ENCODE assay signal across 18 mouse cellular contexts in the genomic region with DNA sequence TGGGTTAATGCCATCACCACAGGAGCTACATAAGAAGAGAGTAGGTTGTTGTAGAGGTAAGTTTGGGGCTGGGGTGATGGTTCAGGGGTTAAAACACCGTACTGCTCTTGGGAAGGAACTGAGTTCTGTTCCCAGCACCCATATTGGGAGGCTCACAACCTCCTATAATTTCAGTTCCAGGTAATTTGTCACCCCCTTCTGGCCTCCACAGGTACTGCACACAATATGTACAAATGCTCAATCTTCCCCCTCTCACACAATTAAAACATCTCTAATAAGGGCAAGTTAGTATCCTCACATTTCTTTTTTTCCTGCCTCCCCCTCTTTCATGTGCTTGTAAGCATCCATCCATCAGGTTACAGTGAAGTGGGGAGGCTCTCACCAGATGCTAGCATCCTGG. TPM values are rescaled to one million over a fixed set of nuclear protein-coding genes. Genes with fewer than 3 reads are reported as not detected.
DNase-seq lines count a peak whose midpoint lies in the region; ATAC-seq and TF ChIP-seq lines count a peak whose summit lies in the region.
"Had no signal": no experiment of that assay in that cellular context is flagged by ENCODE, and none has a peak within 500 bp of the region (broad histone marks: within the 10 kb centered on the region; RNA-seq: fewer than 3 reads in every experiment).

No protein-coding gene starts in this region.

- no peaks in the 10 kb centered on the region for H3K9me3 ChIP-seq in liver, postnatal 0 days (ENCODE audit: low read length)
- H3K9me3 ChIP-seq in liver, embryonic 12.5 days (replicated peaks), result peaks cover 6% of the 10 kb centered on the region; the same call in 1 of the 2 replicates
- H3K9me3 ChIP-seq in E14TG2a.4 (ENCODE audit: low read length), result peaks cover 4% of the 10 kb centered on the region
- H3K9me3 ChIP-seq: midbrain, embryonic 13.5 days had no signal

- intact Hi-C loops in heart, postnatal 14 days (cut with DNase I), result no loop called here

- no peaks in the 10 kb centered on the region for H3K36me3 ChIP-seq in liver, postnatal 0 days (replicated peaks; ENCODE audit: insufficient read depth, low read length)
- H3K36me3 ChIP-seq in liver, embryonic 12.5 days, result no peaks in the 10 kb centered on the region
- H3K36me3 ChIP-seq in E14TG2a.4 (ENCODE audit: insufficient read depth, low read length), result no peaks in the 10 kb centered on the region
- H3K36me3 ChIP-seq: limb, embryonic 13.5 days; midbrain, embryonic 13.5 days had no signal

- H3K9ac ChIP-seq in liver, postnatal 0 days (replicated peaks), result no peak overlapping the region
- H3K9ac ChIP-seq in liver, embryonic 12.5 days, result no peak overlapping the region
- H3K9ac ChIP-seq: forebrain, embryonic 13.5 days; limb, embryonic 13.5 days; midbrain, embryonic 13.5 days had no signal

- H3K27ac ChIP-seq in liver, postnatal 0 days (ENCODE audit: low read depth), result no peak overlapping the region
- no peak overlapping the region for H3K27ac ChIP-seq in liver, embryonic 12.5 days
- H3K27ac ChIP-seq: forebrain, embryonic 13.5 days; limb, embryonic 13.5 days; midbrain, embryonic 13.5 days had no signal

- ATAC-seq in liver, postnatal 0 days, result no peak
- ATAC-seq in liver, embryonic 12.5 days, result no peak
- ATAC-seq: forebrain, embryonic 13.5 days; intestine, embryonic 16.5 days; midbrain, embryonic 13.5 days had no signal

- peak; percentile 14 for DNase-seq in heart, adult 11 months
- no peak for DNase-seq in heart, adult 9 months (ENCODE audit: low spot score in 2 of 2)
- no peak for DNase-seq in liver, postnatal 0 days
- peak; percentile 12 for DNase-seq in induced T-regulatory cell, adult 2 months (ENCODE audit: low read depth)
- DNase-seq in heart, postnatal 14 days, result no peak
- no peak for DNase-seq in adrenal gland, postnatal 25 days
- DNase-seq: cerebellum, postnatal 14 days; kidney, postnatal 14 days; layer of hippocampus, adult 9-11 months; lung, adult 2 months; thymus, adult 18-20 months had no signal

- no peak for TF ChIP-seq EP300 in liver, postnatal 0 days (IDR thresholded peaks at IDR 0.05; ENCODE audit: low read depth)

- no peak overlapping the region for H3K4me2 ChIP-seq in liver, postnatal 0 days (ENCODE audit: low read depth, low read length)
- H3K4me2 ChIP-seq in liver, embryonic 12.5 days, result no peak overlapping the region
- H3K4me2 ChIP-seq: forebrain, embryonic 13.5 days; limb, embryonic 13.5 days; midbrain, embryonic 13.5 days had no signal

- no peaks in the 10 kb centered on the region for H3K27me3 ChIP-seq in liver, postnatal 0 days (ENCODE audit: insufficient read depth, low read length)
- H3K27me3 ChIP-seq in liver, embryonic 12.5 days (replicated peaks), result no peaks in the 10 kb centered on the region
- no peaks in the 10 kb centered on the region for H3K27me3 ChIP-seq in E14TG2a.4 (ENCODE audit: insufficient read depth, low read length)
- H3K27me3 ChIP-seq: forebrain, embryonic 13.5 days; limb, embryonic 13.5 days; midbrain, embryonic 13.5 days had no signal

- 73% methylated on average over 1 of the region's 1 CpGs for WGBS in liver, postnatal 0 days (ENCODE audit: insufficient replicate concordance)
- 64% methylated on average over 1 of the region's 1 CpGs for WGBS in liver, embryonic 12.5 days (ENCODE audit: insufficient replicate concordance)

- H3K4me1 ChIP-seq in liver, postnatal 0 days (ENCODE audit: insufficient read depth), result no peaks in the 10 kb centered on the region
- no peaks in the 10 kb centered on the region for H3K4me1 ChIP-seq in liver, embryonic 12.5 days
- H3K4me1 ChIP-seq in E14TG2a.4 (replicated peaks; ENCODE audit: low read depth, low read length), result no peaks in the 10 kb centered on the region
- H3K4me1 ChIP-seq: forebrain, embryonic 13.5 days; limb, embryonic 13.5 days; midbrain, embryonic 13.5 days had no signal

- H3K4me3 ChIP-seq in liver, postnatal 0 days (ENCODE audit: low read depth, low read length), result no peak overlapping the region
- H3K4me3 ChIP-seq in liver, embryonic 12.5 days, result no peak overlapping the region
- no peak overlapping the region for H3K4me3 ChIP-seq in E14TG2a.4 (replicated peaks; ENCODE audit: low read length)
- H3K4me3 ChIP-seq: forebrain, embryonic 13.5 days; limb, embryonic 13.5 days; midbrain, embryonic 13.5 days; myocyte had no signal

- peak; percentile 44 for TF ChIP-seq CTCF in liver, postnatal 0 days (IDR thresholded peaks at IDR 0.05; ENCODE audit: low read depth)
- peak; percentile 65 for TF ChIP-seq CTCF in E14TG2a.4 (conservative IDR thresholded peaks at IDR 0.05; ENCODE audit: low read length)

RNA-seq across cellular contexts. Expression of a gene that starts 44.7 kb away (rescaled TPM):
- 0.47 and 0.57 TPM in 2 replicates for polyA plus RNA-seq in liver, postnatal 0 days (2015; fragmentation: Nextera tagmentation; extraction: Ambion mirVana)
- polyA plus RNA-seq in liver, embryonic 12.5 days (2016; fragmentation: Nextera tagmentation; extraction: Ambion mirVana), result 0.32 and 0.42 TPM in 2 replicates
- total RNA-seq in heart, postnatal 14 days (2021), result 1 to 10 TPM; 1.3 to 2.5 TPM
- 8.2 and 8.8 TPM in 2 replicates for total RNA-seq in adrenal gland, postnatal 25 days (2021)

Comparison
In these comparisons a context has a peak if more than half of its experiments do, and no peak if none do; other contexts are left out.
1. DNase-seq: peak in heart, adult 11 months (single experiment) and induced T-regulatory cell, adult 2 months (single experiment); none in heart, adult 9 months (0 of 2), liver, postnatal 0 days (single experiment), heart, postnatal 14 days (0 of 2) and adrenal gland, postnatal 25 days (single experiment).